Mouse (Mus musculus) layer of hippocampus, adult 6 months (tissue): Measurements from ENCODE around the gene Acsbg1. TPM values are rescaled to one million over a fixed set of nuclear protein-coding genes. Genes with fewer than 3 reads are reported as not detected.

Source experiments
- long read RNA-seq, 2 experiments: library from polyadenylated mRNA; unstranded; transcript quantifications; one replicate each; pipeline ENCODE4 v2.0.0; 2019 to 2020
- microRNA-seq: library from miRNA; unstranded; fragments of <30 nt; microRNA quantifications from one replicate; pipeline ENCODE4 v1.2.0, GENCODE M21; 2020
- polyA plus RNA-seq: library from polyadenylated mRNA; unstranded; fragments of <200 nt; fragmentation: Nextera tagmentation; gene quantifications from 2 replicates; pipeline ENCODE4 v1.2.3, GENCODE M21; 2021

The Acsbg1 gene
- polyA plus RNA-seq = 205 and 207 TPM in 2 replicates
- long read RNA-seq, experiment 1, transcript Acsbg1-201 (14 exons, 2,880 nt) = major isoform, 637 of 727 reads
- long read RNA-seq, experiment 1, partial matches to known transcripts = 73 of 727 reads
- long read RNA-seq, experiment 1, other reads (novel, unspliced or antisense) = 17 of 727 reads
- long read RNA-seq, experiment 2, transcript Acsbg1-201 (14 exons, 2,880 nt) = major isoform, 2,288 of 2,433 reads
- long read RNA-seq, experiment 2, partial matches to known transcripts = 56 of 2,433 reads
- long read RNA-seq, experiment 2, other reads (novel, unspliced or antisense) = 89 of 2,433 reads

DNA sequence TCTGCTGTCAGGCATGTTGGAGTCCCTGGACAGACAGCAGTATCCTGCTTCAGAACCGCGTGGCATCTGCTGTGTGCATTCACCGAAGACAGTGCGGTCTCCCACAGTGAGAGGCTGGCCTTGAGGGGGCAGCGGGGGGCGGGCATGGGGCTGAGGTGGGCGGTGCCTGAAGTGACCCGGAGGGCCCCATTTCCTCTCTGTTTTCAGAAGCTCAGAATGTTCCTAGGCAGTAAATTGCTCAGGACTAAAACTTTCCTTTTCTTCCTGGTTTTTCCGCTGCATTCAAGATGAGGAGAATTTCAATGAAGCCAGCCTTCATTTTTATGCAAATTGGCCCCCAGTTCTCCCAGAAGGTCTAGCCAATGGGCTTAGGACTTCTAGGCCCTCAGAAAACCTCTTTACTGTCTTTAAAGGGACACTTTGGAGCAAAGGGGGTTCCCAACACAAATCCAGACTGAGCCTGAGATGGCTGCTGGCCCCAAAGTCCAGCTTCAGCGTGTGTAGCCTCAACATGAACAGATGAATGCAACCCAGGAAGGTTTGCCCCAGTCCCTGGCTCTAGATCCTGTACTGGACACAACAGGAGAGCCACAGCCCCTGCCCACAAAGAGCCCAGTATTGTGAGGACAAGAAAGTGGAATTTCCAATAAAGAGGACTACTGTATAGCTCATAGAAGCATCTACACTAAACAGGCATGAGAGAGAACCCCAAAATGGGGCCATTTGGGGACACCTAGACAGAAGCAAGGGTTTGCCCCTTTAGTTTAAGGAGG, at the start of gene Acsbg1:
Gene Acsbg1, minus strand, starts transcription at position 266 of the 773 bp plus-strand sequence.

DNA sequence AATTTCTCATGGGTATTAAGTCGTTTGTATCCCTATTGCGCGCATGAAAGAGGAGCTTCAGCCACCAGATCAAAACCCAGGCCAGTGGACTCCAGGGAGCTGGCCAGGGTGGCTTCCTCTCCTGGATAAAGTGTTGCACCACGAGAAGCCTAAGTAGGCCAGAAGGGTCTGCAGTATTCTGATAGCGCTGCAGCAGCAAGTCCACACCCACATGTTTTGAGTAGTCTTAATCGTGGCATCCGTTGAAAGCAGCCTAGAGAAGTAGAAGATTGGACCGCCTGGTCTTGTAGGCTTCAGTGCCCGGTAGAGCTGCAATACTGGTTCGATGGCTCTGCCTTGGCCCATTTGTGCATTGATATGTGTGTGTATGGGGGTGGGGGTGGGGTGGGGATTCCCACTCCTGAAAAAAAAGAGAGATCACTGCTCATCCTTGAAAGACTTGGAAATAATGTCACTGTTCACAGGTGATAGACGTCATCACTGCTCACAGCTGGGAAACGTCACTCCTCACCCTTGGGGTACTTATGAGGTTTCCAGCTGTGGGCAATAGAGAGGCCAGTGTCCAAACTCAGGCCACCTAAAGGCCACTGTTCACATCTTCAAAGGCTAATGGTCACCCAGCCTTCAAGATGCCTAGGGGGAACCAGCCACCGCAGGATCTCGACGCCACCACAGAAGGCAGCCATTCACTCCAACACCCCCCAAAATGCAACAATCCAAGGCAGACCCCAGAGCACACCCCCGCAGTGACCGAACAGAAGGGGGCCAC, 36.8 kb upstream of the Acsbg1 start, which contains the start of gene Dnaja4:
Gene Dnaja4, plus strand, starts transcription at position 556 of the 769 bp plus-strand sequence.

DNA sequence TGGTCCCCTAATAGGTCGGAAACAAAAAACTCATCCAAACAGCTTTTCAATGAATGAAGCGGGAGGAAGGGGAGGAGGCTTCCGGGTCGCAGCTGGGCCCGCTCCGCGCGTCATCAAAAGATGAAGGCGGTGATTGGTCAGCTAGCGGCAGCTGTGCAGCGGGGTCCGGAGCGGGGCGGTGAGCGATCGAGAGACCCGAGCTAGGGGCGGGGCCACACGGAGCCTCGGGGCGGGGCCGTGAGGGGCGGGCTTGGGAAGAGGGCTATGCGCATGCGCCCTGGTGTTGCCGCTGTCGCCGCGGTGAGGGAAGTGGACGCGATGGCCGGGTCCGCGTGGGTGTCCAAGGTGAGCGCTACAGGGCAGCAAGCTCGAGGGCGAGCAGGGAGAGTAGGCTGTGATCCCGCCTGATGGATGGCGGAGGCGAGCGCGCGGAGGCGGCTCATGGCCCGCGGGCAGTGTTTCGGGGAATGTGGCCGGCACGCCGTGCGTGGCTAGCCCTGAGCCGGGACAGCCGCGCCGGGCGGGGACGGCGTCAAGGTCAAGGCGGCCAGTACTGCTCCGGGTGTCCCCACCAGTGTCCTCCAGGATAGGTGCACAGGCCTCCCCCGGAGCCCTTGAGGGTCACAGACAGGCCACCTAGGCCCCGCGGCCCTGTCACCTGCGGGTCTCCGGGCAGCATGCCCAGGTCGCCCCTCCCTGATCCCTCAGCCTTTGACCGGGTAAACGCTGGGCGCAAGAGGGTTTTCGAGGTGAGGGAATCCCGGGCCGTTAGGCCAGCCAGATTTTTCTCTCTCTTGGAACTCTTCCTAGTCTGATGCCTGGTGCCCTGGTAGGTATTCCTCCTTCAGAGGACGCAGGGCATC, 75.2 kb downstream of the Acsbg1 start, which contains the start of gene Idh3a:
Gene Idh3a, plus strand, starts transcription at position 136 of the 863 bp plus-strand sequence.

DNA sequence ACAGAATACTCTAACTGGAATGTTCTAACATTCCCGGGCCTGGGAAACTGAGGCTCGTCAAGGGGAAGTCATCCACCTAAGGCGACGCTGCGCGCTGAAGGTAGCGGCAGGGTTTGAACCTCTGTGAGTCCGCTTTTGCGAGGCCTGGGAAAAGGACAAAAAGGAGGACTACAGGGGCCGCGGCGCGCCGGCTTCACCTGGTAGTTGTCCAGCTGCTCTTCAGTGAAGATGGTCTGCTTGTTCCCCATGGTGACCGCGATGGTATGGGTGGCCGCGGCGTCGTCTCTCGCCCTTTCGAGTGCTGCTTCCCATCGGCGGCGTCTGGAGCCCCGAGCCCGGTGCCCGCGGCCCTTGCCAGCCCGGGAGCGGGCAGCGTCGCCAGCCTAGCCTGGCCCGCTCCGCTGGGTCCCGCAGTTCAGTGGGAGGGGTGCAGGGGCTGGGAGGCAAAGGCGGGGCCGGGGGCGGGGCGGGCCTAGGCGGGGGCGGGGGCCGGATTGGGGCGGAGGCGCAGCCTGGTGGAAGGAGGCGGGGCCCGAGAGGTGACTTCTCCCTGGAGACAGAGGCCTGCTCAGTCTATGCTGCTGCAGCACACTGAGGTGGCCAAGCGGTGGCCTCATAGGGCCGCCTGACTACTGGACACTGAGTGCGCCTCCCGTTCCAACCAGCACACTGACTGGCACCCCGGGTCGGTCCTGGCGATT, 101.7 kb downstream of the Acsbg1 start, which contains the start of gene Cib2:
Gene Cib2, minus strand, starts transcription at position 448 of the 701 bp plus-strand sequence.

Small RNA genes lying within 50 kb of the gene (microRNA-seq; reads per million reads assigned to microRNA genes)
- gene Mir5710 = 0.86 reads per million

Other genes starting within 250 kb of the Acsbg1 start
- gene Dmxl2, start 160.2 kb downstream of the Acsbg1 start, polyA plus RNA-seq = 32.2 and 38.0 TPM in 2 replicates
- gene Sh2d7, start 122.9 kb downstream of the Acsbg1 start, polyA plus RNA-seq = 0.05 TPM in 1 of 2 replicates, not detected in the other
- gene Cib2, start 101.7 kb downstream of the Acsbg1 start, polyA plus RNA-seq = 39.9 and 50.3 TPM in 2 replicates
- gene Idh3a, start 75.5 kb downstream of the Acsbg1 start, polyA plus RNA-seq = 364 and 382 TPM in 2 replicates
- 9.6 and 9.9 TPM in 2 replicates for gene Dnaja4, start 37.0 kb upstream of the Acsbg1 start, polyA plus RNA-seq
- gene Wdr61, start 72.6 kb upstream of the Acsbg1 start, polyA plus RNA-seq = 78.7 and 81.5 TPM in 2 replicates
- 1.8 and 2.9 TPM in 2 replicates for gene Crabp1, start 102.9 kb upstream of the Acsbg1 start, polyA plus RNA-seq
- gene Ireb2, start 201.9 kb upstream of the Acsbg1 start, polyA plus RNA-seq = 4.5 and 5.9 TPM in 2 replicates